Mouse (Mus musculus) spleen, embryonic (tissue): ENCODE measurements around the gene Ppfia4.

ENCODE experiments used
- CTCF ChIA-PET: fragments of 350-600 bp; sonication (Branson Sonifier 250); formaldehyde crosslinking; loops from one replicate; lab custom pipeline; 2022; lab: Charles Lee

The Ppfia4 gene

DNA sequence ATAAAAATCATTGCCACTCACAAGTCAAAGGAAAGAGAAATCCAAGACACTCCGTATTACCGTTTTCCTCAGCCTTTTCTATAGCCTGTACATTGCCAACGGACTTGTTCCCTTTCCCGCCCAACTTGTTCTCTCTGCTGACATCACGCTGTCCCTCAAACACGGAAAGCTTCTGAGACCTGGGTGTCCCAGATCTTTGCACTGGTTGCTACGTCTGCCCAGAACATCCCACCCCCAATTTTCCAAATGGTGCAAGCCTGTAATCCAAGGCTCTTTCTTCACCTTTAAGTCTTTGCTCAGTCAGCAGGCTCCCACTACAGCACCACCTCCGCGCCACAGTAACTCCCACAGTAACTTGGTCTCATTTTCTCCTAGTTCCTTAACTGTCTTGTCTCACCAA lies 27.8 kb downstream of the Ppfia4 start:
- CTCF ChIA-PET = interaction anchor here (1.1 kb wide), 1 partner anchor 19 kb away, joined by 3 read pairs; no protein-coding TSS in a partner anchor

DNA sequence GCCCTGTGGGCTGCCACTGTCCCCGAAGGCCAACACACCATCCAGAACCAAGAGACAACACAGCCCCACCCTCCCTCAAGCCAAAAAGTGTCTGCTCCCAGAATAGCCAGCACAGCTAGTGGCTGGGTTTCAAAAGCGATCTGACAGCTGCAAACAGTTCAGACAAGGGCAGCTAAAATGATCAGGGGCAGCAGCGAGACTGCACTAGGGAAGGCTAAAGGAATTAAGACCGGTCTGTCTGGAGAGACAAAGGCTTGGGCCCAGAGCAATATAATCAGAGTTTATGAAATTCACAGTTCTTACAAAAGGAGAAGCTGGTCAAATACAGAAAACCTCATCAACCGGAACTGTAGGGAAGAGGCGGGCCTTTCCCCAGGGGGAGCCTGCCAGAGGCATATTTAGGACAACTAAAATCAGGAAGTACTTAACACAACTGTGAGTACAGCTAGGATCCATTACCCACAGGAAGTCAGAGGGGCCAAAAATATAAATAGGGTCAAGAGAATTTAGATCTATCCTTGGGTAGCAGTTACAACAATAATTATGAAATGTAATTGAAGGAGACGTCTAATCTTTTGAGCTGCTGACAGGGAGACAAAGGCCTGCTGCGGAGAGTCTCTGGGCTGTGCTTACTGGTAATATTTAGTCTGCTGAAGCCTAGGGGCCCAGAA lies 30.0 kb downstream of the Ppfia4 start:
- CTCF ChIA-PET = no interaction called here

DNA sequence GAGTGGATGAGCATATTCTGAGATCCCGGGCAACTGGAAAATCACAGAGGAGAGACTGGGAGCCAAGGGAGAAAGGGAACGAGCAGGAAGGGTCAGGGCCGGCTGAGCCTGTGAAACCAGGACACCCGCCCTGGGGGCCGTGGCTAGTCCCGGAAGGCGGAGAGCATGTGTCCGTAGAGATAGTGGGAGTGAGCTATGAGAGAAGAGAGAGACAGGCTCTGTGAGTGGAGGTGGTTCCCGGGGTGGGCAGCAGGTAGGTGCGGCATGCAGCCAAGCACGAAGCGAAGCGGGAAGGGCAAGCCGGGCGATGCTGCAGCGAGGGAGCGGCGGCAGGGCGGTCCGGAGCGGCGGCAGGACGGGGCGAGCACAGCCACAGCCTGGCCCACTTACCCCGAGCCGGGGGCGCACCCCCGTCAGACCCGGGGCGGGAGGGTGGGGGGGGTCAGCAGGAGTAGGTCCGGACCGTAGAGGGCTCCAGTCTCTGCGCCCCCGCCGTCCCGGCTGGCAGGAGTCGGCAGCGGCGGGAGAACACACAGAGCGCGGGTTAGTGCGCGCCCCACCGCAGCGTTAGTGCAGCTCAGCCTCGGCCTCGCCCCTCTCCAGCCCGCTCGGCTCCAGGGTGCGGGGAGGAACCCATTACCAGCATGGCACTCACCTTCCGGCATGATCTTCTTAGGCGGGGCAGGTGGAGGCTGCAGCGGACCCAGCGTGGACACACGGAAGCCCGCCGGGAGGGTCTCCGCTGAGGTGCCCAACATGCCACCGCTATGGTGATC lies 33.9 kb downstream of the Ppfia4 start:
- CTCF ChIA-PET = no interaction called here

DNA sequence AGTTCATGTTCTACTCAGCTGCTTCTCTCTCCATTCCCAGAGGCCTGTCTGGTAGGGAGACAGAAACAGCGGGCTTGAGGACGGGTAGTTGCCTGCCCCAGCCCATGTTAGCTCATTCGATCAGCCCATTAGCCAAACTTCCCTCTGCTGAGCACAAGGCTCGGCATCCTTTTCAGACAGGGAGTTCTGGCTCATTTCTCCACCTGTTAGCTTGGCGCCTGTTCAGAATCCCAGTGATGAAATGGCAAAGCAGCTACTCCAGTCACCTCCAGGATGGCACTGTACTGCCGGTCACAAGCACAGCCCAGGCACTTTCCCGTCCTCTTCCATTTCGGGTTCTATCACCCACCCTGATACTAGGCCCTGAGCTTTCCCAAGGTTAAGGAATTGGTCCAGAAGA lies 35.5 kb downstream of the Ppfia4 start:
- CTCF ChIA-PET = no interaction called here

DNA sequence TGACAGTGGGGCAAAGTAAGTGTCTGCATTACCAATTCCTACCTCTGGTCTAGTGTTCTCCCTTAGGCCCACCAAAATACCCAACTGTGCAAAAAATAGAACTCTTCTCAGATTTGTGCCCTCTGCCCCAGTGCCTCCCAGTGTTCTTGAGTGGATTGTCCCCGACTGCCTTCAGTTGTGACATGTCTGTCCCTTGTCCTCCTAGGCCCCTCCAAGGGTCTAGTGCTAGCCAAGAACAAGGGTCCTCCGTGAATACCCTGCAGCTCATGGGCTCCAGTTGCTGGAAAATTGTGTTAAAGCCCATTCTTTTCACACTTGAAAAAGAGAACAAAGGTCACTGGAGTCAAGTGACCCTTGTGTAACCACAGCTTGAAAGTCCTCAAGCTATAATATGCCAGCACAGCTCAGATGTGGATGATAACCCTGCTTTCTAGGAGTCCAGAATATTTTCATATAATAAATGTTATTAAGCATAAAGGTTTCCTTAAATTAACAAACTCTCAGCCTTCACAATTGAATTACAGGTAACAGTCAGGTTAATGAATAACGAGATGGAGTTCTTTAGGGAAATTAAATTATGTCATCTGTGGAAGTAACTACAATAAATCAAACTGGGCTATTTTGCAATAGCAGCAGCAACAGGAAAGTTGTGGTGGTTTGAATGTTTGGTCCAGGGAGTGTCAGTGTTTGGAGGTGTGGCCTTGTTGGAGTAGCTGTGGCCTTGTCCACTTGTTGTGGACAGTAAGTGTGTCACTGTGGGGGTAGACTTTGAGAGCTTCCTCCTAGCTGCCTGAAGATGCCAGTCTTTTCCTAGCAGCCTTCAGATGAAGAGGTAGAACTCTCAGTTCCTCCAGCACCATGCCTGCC lies 38.8 kb downstream of the Ppfia4 start:
- CTCF ChIA-PET = no interaction called here

DNA sequence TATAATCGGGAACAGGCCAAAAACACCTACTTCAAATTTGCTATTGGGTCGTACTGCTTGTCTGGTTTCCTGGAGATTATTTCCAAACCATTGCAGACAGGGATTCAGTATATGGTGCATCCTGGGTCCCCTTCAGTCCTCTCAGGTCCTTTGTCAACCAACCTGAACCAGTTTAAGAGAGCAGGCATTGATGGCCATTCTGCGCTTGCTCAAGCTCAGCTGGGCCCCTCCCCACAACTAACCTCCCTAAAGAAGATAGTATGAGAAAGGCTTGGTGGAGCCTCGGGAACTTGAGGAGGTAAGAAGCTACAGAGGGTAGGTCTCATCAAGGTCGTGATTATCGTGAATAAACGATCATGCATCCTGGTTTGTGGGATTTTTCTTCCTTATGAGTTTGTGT lies 39.5 kb downstream of the Ppfia4 start:
- CTCF ChIA-PET = no interaction called here

DNA sequence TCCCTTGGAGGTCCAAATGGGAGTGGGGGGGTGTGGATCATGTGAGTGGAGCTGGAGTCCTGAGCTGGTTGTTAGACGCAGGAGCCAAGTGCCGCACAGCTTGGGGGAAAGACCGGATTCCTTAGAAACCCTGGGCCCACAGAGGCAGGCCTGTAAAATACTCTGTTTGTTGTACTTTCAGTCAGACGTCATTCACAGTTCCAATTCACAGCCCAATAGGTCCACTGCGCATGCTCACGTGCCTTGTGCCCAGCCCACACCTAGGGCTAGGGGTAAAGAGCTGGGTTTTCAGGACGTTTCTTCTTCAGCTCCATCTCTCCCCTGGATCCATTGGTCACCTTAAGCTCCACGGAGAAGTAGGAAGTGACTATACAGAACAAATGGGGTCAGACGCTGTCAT lies 40.1 kb downstream of the Ppfia4 start:
- CTCF ChIA-PET = no interaction called here

DNA sequence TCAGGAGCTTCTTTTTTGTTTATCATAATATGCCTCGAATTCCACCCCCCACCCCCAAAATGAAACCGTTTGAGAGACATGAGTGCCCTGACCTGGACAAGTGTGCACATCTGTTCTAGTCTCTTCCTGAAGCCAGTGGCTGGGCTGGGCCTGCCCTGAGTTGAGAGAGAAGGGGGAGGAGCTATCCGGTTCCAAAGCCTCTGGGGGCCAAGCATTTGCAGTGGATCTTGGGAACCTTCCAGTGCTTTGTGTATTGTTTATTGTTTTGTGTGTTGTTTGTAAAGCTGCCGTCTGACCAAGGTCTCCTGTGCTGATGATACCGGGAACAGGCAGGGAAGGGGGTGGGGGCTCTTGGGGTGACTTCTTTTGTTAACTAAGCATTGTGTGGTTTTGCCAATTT lies 40.7 kb downstream of the Ppfia4 start:
- CTCF ChIA-PET = no interaction called here

DNA sequence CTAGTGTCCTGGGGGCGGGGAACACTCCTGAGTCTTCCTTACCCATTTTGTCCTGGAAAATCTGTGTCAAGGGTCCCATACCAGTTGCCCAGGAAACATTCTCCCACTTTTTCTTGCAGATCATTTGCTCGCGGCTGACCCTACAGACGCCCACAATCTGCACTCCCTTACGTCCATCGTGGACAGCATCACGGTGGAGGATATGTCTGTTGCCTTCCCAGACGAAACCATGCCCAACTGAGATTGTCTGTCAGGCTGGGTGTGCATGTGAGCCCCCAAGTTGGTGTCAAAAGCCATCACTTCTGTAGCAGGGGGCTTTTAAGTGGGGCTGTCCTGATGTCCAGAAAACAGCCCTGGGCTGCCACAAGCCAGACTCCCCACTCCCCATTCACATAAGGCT lies 41.2 kb downstream of the Ppfia4 start:
- CTCF ChIA-PET = no interaction called here

DNA sequence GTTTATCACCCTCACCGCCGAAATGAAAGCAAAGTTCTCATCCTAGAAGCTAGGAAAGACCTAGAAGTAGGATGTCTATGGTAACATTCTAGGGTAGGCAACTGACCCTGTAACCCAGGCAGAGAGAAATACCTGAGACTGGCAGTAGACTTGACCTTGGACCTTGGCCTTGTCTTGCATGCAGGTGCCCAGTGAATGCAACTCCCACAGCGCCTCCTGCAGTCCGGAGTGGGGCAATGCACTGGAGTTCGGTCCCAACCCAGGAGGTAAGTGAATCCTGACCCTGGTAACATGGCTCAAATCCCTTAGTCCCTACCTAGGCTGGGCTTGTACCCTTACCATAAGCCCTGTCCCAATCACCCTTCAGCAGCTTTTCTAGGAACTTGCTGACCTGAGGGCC lies 41.8 kb downstream of the Ppfia4 start:
- CTCF ChIA-PET = no interaction called here

DNA sequence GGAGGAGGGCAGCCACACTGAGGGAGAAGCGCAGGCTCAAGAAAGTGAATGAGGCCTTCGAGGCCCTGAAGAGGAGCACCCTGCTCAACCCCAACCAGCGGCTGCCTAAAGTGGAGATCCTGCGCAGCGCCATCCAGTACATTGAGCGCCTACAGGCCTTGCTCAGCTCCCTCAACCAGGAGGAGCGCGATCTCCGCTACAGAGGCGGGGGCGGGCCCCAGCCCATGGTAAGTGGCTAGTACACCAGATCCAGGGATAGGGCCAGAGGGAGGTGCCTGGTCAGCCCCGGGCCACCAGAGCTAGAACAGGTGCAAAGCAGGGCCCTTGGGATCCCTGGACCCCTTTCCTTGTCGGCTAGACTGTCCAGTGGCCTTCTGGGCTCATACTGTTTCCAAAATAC lies 42.4 kb downstream of the Ppfia4 start:
- CTCF ChIA-PET = no interaction called here

DNA sequence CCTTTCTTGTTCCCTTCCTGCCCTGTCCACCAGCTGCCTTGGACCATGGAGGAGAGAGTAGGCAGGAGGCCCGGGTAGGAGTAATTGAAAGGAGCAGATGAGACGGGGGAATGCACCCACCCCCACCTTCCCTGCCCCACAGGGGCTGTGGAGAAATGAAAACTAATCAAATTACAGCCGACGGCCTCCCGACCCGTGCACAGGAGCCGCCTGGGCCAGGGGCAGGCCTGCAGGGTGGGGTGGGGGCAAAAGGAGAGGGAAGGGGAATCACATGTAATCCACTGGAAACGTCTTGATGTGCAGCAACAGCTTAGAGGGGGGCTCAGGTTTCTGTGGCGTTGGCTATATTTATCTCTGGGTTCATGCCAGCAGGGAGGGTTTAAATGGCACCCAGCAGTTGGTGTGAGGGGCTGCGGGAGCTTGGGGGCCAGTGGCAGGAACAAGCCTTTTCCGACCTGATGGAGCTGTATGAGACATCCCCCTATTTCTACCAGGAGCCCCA lies 43.1 kb downstream of the Ppfia4 start, which contains the start of gene Myog:
Gene Myog (plus strand): TSS at position 392 of the 502 bp plus-strand sequence.
- CTCF ChIA-PET = no interaction called here

DNA sequence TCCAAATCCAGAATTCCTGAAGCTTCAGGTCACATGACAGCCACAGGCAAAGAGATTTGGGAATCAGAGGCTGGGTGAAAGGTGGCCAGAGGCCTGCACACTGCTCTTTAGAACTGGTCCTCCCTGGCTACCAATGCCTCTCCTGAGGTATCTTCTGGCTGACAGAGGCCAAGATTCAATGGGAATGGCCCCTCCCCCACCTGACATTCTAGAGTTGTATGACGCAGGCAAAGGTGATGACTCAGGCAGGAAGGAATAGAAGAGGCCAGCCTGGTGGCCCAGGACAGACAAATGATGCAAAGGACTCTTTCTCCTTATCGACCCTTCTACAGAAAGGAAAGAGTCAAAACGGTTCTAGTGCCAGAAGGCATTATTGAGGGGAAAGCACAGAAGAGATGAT lies 44.5 kb downstream of the Ppfia4 start:
- CTCF ChIA-PET = no interaction called here

DNA sequence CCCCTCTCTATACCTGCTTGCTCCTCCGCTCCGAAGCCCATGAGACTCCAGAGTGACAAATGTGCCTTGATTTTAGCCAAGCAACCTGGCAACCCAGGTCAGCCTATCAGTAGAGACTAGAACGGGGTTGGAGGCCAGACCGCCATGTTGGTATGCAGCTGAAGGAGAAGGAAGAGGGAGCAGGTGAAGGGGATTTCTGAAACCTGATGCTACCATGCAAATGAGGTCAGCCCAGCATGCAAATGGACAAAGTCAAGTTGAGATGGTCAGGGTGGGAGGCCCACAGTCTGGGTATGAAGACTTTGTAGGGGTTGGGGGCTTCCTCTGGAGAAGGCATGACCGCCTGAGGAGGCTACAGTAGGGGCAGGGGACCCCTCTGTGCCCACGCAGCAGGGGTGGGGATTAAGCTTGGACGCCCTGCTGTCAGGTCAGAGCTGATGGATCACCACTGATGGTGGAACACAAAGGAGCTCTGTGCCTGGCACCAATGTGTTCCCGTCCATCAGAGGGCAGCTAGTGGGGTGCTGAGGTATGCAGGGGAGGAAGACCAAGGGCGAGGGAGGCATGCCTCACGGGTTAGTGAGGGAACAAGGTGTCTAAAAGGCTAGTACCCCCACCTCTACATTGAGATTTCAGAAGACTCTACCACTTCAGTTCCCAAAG lies 47.1 kb downstream of the Ppfia4 start:
- CTCF ChIA-PET = interaction anchor here (0.5 to 1.1 kb wide), 3 partner anchors 20 to 87 kb away, joined by 3 to 7 read pairs (median 6); no protein-coding TSS in a partner anchor

DNA sequence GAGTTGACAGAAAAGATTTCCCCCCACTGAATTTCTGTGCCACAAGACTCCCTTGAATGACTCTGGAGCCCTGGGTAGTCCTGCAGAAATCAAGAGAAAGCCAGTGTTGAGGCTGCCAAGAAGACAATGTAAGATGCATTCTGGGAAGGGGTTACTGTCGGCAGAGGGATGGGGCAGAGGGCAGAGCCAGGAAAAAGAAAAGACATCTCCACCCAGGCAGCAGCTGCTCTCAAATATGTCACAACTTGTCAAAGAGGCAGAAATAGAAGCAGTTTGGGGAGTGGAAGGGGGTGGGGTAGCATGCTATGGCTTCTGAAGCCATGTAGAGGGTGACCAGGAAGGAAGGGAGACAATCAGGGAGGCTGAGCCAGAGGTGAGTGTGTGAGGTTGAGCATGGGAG lies 49.6 kb downstream of the Ppfia4 start:
- CTCF ChIA-PET = no interaction called here

DNA sequence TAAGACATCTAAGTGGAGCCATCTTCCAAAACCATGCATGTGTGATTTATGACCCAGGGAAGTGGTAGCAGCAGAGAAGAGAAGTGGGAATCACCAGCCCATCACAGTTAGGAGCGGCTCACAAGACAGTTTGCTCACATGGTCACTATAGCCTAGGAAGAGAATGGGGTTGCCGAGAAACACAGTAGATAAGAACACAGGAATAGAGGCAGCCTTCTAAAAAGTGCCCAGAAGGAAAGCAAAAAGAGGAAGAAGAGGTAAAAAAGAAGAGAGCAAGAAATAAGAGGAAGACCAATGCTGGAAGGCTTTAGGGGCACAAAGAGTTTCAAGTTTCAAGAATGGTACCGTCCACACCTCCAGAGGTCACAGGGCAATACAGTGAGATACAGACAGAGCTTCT lies 50.4 kb downstream of the Ppfia4 start:
- CTCF ChIA-PET = no interaction called here

DNA sequence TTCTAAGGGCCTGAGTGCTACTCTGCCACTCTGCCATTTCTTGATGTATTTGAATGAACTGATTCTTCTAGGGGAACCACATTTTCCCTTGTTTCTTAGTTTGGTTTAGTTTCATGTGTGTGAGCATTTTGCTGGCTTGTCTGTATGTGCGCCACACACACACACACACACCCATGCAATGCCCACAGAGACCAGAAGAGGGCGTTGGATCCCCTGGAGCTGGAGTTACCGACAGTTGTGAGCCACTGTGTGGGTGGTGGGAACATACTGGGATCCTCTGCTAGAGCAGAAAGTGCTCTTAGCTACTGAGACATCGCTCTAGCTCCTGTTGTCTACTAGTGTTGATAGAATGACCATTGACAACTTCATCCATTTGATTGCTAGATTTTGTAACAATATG lies 51.2 kb downstream of the Ppfia4 start:
- CTCF ChIA-PET = no interaction called here

DNA sequence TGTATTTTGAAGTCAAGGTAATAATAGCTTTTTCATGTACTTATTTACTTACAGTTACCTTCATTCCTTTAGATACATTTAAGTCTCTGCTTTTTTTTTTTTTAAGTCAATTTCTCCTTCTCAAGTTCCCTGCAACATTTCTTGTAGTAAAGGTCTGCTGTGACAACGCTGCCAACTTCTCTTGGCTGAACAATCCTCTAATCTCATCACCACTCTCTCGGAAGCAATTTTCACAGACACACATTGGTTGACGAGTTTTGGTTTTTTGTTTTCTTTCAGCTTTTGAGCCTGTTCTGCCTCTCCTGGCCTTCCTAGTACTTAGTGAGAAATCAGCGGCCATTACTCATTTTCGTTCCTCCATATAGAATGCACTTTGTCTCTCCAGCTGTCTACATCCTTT lies 52.6 kb downstream of the Ppfia4 start:
- CTCF ChIA-PET = no interaction called here

DNA sequence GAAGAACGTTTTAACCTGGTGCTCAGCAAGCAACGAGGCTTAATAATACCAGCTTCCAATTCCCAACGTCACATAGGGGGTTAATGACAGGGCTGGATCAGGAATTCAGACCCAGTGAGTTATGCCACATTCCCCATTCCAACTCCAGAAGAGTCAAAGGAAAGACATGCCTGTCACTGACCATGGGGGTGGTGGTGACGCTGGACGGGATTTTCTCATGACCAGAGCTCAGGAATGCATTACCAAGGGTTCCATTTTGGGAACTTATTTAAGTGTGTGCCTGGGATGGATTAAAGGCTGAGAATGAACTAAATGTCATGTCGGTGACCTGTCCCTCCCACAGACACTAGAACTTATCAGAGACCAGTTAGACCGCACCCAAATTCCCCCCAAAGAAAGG lies 55.9 kb downstream of the Ppfia4 start:
- CTCF ChIA-PET = interaction anchor here (0.6 kb wide), 1 partner anchor 262 kb away, joined by 10 read pairs; no protein-coding TSS in a partner anchor

DNA sequence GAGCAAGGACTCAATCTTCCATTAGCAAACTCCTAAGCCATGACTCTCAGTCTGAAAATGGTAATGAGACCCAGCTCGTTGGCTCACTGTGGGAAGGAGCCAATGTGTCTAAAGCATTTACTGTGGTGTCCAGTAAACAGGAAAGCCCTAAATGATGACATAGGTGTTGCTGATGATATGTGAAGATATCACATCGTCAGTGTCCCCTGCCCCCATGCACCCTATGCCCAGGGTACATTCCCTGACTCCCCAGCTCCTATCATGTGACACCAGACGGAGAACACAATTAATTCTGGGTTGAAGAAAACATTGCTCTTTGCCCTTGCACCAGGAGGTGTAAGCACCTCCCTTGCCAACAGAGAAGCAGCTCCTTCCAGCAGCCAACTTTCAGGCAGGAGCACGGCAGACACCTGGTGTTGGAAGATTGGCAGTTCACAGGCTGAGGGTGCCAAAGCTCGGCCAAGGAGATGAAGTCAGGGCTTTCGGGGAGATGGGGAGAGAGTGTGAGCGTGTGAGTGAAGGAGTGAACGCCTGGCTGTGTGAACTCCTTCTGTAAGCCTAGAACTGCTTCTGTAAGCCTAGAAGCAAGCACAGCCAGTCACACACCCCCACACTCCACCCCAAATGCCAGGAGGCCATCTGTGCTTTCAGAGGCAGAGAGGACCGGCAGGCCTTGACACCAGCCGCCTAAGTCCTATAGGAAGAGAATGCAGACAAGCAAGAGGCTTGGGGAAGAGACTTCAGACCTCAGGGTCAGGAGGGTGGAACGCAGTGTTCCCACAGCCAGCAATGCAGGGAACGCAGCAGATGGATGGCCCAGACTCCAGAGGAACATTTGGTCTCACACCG lies 56.9 kb downstream of the Ppfia4 start:
- CTCF ChIA-PET = no interaction called here
